Mouse (Mus musculus) hematopoietic stem cell, adult 5-6 weeks (primary cell): ENCODE measurements at regions not wholly inside any gene's neighbourhood (a gene's known extent, or its start where the extent isn't known, plus 50 kb on each side); places are given as distances from the start of the nearest gene placed in this dataset.

ENCODE experiments used
- ATAC-seq, 2 experiments: fragments of 125-278 bp in 1 of 2; replicated peaks in 1 of 2; 2 replicates each; pipeline ENCODE4 v1.8.0; 2016 to 2017; ENCODE audit warnings: inconsistent platforms in 2 of 2, mild to moderate bottlenecking in 2 of 2, moderate number of reproducible peaks in 2 of 2, low read depth in 1 of 2, moderate TSS enrichment in 1 of 2; ENCODE audit not compliant: low FRiP score in 2 of 2, poor library complexity in 2 of 2, severe bottlenecking in 2 of 2, insufficient read depth in 1 of 2, low TSS enrichment in 1 of 2

GRCm38 (mm10) chr13:94619511-94619910 is 169.2 kb upstream of the Tbca start:
- ATAC-seq: no peak

GRCm38 (mm10) chr13:94630055-94630454 is 158.7 kb upstream of the Tbca start:
- no peak for ATAC-seq

GRCm38 (mm10) chr13:94630685-94631084 is 158.0 kb upstream of the Tbca start:
- no peak for ATAC-seq

- no peak for ATAC-seq
Observed at GRCm38 (mm10) chr13:94632730-94633129, 156.0 kb upstream of the Tbca start.

- ATAC-seq: no peak
Observed at GRCm38 (mm10) chr13:94640336-94640735, 148.4 kb upstream of the Tbca start.

- no peak for ATAC-seq
Observed at GRCm38 (mm10) chr13:94645241-94646206, 143.2 kb upstream of the Tbca start.

GRCm38 (mm10) chr13:94646326-94646725 is 142.4 kb upstream of the Tbca start:
- no peak for ATAC-seq

GRCm38 (mm10) chr13:94646781-94647555 is 141.7 kb upstream of the Tbca start:
- ATAC-seq: no peak

- ATAC-seq: no peak
Observed at GRCm38 (mm10) chr13:94647566-94647965, 141.1 kb upstream of the Tbca start.

- ATAC-seq: no peak
Observed at GRCm38 (mm10) chr13:94650951-94651350, 137.8 kb upstream of the Tbca start.

- ATAC-seq: no peak
Observed at GRCm38 (mm10) chr13:94667604-94668003, 121.1 kb upstream of the Tbca start.

- ATAC-seq: no peak
Observed at GRCm38 (mm10) chr13:94668276-94668675, 120.4 kb upstream of the Tbca start.

GRCm38 (mm10) chr13:94669106-94669683 is 119.5 kb upstream of the Tbca start:
- ATAC-seq: 0 out of 4 replicates have a peak, but pooled peaks of 1 of the 2 experiments have one; percentile 17

- no peak for ATAC-seq
Observed at GRCm38 (mm10) chr13:94670266-94670665, 118.4 kb upstream of the Tbca start.

GRCm38 (mm10) chr13:94670961-94671360 is 117.7 kb upstream of the Tbca start:
- ATAC-seq: no peak

GRCm38 (mm10) chr13:94680492-94681168 is 108.1 kb upstream of the Tbca start:
- ATAC-seq: no peak

GRCm38 (mm10) chr13:94681606-94682005 is 107.1 kb upstream of the Tbca start:
- no peak for ATAC-seq
